Mouse (Mus musculus): ENCODE data around the gene Nxn.
A peak's percentile ranks its signal among the peaks of the same experiment; 100 is the strongest.

The Nxn gene

GRCm38 (mm10) chr11:76297252-76297651, 101.7 kb downstream of the Nxn start:
- DNase-seq = no peak

GRCm38 (mm10) chr11:76294836-76295235, 104.1 kb downstream of the Nxn start:
- no peak for DNase-seq

GRCm38 (mm10) chr11:76294078-76294477, 104.9 kb downstream of the Nxn start:
- no peak for DNase-seq

- DNase-seq = peak; percentile 44 to 60
Observed at GRCm38 (mm10) chr11:76292831-76293230, 106.1 kb downstream of the Nxn start.

GRCm38 (mm10) chr11:76292398-76292797, 106.5 kb downstream of the Nxn start:
- DNase-seq = peak; percentile 65 to 75

GRCm38 (mm10) chr11:76291960-76292359, 107.0 kb downstream of the Nxn start:
- no peak for DNase-seq

GRCm38 (mm10) chr11:76290367-76290766, 108.6 kb downstream of the Nxn start:
- peak; percentile 45 to 54 for DNase-seq

GRCm38 (mm10) chr11:76288645-76289044, 110.3 kb downstream of the Nxn start:
- DNase-seq = no peak

- no peak for DNase-seq
Observed at GRCm38 (mm10) chr11:76287301-76287700, 111.6 kb downstream of the Nxn start.

- no peak for DNase-seq
Observed at GRCm38 (mm10) chr11:76286534-76287126, 112.3 kb downstream of the Nxn start.

- peak; percentile 63 to 78 for DNase-seq
Observed at GRCm38 (mm10) chr11:76285431-76286075, 113.4 kb downstream of the Nxn start.

GRCm38 (mm10) chr11:76283841-76284240, 115.1 kb downstream of the Nxn start:
- DNase-seq = no peak

GRCm38 (mm10) chr11:76279971-76280370, 119.0 kb downstream of the Nxn start:
- DNase-seq = no peak

- DNase-seq = no peak
Observed at GRCm38 (mm10) chr11:76278960-76279852, 119.7 kb downstream of the Nxn start.

- peak in 1 of 2 experiments; percentile 37 for DNase-seq
Observed at GRCm38 (mm10) chr11:76272440-76272839, 126.5 kb downstream of the Nxn start.

GRCm38 (mm10) chr11:76268521-76269065, 130.3 kb downstream of the Nxn start:
- no peak for DNase-seq

GRCm38 (mm10) chr11:76268001-76268459, 130.9 kb downstream of the Nxn start:
- no peak for DNase-seq

- DNase-seq = no peak
Observed at GRCm38 (mm10) chr11:76267550-76267949, 131.4 kb downstream of the Nxn start.

GRCm38 (mm10) chr11:76262611-76263351, 136.2 kb downstream of the Nxn start:
- DNase-seq = peak in 1 of 2 experiments; percentile 47

- DNase-seq = no peak
Observed at GRCm38 (mm10) chr11:76261224-76261623, 137.7 kb downstream of the Nxn start.

- no peak for DNase-seq
Observed at GRCm38 (mm10) chr11:76260208-76261050, 138.5 kb downstream of the Nxn start.

Data from kidney, postnatal 4 days (tissue).